Mouse (Mus musculus) heart, adult 18-20 months (tissue): ENCODE measurements around the gene Mrgprf. TPM values are rescaled to one million over a fixed set of nuclear protein-coding genes. Genes with fewer than 3 reads are reported as not detected.

ENCODE experiments used
- DNase-seq, 2 experiments: peaks; one replicate each; pipeline ENCODE4 v3.0.0; 2021 to 2022; ENCODE audit warnings: mixed read lengths in 1 of 2
- total RNA-seq, 2 experiments: library from RNA; stranded (reverse); gene quantifications; 2 replicates each; pipeline ENCODE4 v1.2.3; 2021

Gene Mrgprf
- total RNA-seq, 2 experiments from 2014 or later = 2.1 to 2.4 TPM

DNA sequence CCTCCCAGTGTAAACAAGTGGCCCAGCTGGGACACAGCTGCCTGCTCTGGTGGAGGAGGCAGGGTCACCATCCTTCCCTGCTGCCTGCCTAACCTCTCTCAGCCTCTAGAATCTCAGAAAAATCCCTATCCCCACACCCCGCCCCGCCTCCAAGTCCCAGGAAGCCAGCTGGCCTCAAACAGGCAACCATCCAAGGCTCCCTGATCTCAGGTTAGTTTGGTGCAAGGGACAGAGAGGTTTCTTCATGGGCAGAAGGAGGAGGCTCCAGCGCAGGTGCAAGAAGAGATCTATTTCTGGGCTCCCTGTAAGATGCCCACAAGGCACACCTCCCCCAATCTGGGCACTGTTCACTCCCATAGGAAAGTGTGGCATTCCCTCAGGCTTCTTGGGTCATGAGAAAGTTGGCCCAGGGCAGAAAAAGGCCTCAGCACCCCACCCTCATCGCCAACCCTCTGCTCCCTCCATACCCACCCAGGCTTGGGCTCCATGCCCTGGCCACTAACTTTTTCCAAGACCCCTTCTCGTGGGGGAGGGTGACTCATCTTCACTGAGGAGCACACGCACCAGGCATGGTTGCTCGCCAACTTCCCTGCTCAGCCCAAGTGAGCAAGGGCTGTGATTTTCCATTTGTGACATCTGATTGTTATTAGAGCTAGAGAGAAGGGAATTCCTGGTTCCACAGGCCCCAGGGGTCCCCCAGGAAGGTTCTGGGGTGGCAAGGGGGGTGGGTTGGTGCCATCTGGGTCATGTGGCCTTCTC, 887 bp upstream of the Mrgprf start:
- DNase-seq = peak; percentile 68 to 69

- DNase-seq = no peak
These were observed 346 bp downstream of the Mrgprf start for GRCm38 (mm10) chr7:145301008-145301340.

DNA sequence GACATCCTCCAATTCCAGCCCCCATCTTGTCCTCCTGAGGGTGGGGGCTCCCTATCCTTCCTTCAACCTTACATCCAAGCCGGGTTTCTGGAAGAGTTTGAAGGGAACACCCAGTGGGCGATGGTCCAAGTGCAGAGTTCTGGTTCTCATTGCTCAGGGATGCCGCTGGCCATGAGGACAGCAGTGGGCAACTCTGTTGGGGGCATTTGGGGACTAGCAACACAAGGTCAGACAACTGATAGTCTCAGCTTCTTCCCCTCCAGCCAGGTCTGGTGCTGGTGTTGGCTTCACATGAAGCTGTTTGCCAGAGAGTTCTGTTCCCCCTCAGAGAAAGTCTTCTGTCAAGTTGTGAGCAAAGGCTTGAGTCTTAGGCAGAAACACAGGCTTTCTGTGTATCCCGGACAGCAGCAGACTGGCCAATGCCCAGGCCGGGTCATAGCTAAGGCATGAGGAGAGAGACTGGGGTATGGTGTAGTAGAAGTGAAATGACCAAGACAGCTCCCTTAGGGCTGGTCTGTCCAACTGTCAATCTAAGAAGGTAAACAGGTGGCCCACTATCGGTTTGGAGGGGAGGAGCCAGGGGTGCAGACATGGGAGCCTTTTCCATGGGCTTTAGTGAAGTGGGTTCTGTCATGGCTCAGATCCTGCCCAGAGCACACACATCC, 845 bp downstream of the Mrgprf start:
- peak; percentile 52 to 69 for DNase-seq

DNA sequence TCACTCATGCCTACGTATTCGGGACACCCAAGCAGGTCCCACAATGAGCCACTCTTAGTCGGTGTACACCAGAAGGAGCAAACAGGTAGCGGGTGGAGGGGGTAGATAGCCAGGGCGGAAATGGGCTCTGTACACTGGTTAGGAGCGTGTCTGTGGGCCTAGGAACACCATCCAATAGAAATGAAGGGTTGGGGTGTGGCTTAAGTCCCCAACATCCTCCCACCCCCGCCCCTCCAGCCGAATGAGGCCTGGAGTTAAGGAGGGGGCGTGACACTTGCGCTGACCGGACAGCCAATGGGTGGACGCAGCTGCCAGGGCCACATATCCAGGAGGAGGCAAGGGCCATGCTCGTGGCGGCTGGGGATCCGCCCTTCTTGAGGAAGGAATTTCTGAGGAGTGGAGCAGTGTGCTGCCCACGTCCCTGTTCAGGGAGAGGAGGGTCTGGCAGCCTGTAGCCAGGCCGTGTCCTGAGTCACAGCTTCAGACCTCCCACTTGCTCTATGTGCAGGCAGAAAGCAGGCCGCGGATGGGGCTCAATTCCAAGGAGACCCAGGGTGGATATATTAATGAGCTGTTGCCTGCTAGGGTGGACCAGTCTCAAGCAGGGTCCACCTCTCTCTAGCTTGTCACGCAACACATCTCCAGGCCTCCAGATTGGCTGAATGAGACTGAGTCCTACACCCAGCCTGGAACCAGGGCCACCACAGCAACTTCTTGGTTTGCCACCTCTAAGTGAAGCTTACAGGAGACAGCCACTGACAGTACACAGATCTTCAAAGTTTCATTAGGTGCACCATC, 2.1 kb downstream of the Mrgprf start:
- peak; percentile 68 to 85 for DNase-seq

DNA sequence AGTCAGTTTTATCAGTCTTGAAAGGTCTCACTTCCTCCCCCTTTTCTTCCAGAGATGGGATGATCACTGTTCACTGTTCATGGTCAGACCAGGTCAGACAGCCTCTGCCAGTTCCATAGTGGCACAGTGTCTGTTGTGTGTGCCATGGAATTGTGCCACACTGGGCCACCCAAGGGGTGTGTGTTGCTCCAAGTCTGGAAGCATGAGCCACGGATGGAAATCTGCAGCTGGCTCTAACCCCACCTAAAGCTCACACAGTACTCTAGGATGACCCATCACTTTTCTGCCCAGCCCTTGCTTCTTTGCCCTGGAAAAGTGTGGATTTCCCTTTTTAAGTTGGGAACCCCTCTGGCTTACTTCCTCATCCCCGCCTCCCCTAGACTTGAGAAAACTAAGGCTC, 3.5 kb downstream of the Mrgprf start:
- no peak for DNase-seq

GRCm38 (mm10) chr7:145307636-145308035, 7.0 kb downstream of the Mrgprf start:
- DNase-seq = no peak

GRCm38 (mm10) chr7:145308061-145308675, 7.5 kb downstream of the Mrgprf start:
- no peak for DNase-seq

- DNase-seq = peak; percentile 33 to 41
These were observed 8.2 kb downstream of the Mrgprf start for GRCm38 (mm10) chr7:145308866-145309265.

GRCm38 (mm10) chr7:145309877-145310276, 9.2 kb downstream of the Mrgprf start:
- no peak for DNase-seq

DNA sequence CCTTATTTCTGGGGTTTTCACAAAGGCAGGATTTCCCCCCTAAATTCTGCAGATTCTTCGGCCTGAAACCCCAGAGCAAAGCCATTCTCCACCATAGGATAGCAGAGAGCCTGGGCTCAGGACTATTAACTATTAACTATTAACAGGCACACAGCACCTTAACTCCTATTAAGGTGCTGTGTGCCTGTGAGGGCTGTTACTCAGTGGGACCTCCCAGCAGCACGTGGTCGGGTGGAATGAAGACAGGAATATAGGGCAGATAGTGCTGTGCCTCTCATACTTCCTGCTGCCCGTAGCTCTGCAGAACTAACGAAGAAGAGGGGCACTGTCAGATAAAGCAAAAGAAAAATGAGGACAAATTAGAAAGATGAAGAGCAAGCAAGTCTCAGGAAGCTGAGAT, 9.9 kb downstream of the Mrgprf start:
- no peak for DNase-seq

- no peak for DNase-seq
These were observed 11.5 kb downstream of the Mrgprf start for GRCm38 (mm10) chr7:145312137-145312536.

GRCm38 (mm10) chr7:145314785-145315411, 14.3 kb downstream of the Mrgprf start, which contains the start of gene Mrgprd:
TSS of gene Mrgprd (plus strand) at chr7:145314835.
- no peak for DNase-seq

DNA sequence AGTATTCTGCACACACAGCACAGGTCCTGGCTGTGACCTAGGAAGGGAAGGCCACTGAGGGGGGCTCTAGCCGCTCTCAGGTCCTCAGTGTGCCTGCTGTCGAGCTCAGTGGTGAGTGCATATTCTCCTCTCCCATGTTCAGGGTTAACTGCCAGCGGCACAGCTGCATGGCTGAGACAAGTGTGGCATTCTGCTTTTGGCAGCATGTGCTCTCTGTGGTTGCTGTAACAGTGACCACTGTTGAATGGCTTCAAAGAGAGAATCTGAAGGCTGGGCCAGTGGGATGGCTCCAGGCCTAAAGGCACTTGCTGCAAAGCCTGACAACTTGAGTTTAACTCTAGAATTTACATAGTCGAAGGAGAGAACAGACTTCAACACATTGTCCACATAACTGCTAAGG, 16.9 kb downstream of the Mrgprf start:
- DNase-seq = no peak

- no peak for DNase-seq
These were observed 18.9 kb downstream of the Mrgprf start for GRCm38 (mm10) chr7:145319481-145319880.

DNA sequence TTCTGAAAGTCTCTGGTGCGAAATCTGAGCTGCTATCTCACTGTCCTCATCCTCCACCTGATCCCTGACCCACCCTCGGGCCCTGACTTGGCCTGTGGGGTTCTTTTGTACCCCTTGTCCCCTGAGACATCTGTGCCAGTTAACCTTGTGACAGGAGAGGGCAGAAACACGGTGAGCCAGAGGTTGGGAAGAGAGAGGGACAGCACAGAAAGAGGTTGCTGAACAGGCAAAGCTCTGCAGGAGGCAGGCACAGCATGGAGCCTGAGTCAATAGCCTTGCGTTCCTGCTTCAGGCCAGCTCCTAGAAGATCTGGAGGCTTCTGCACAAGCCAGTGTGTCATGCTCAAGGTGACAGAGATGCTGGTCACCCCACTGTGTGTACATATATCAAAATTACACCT, 23.0 kb downstream of the Mrgprf start:
- no peak for DNase-seq

DNA sequence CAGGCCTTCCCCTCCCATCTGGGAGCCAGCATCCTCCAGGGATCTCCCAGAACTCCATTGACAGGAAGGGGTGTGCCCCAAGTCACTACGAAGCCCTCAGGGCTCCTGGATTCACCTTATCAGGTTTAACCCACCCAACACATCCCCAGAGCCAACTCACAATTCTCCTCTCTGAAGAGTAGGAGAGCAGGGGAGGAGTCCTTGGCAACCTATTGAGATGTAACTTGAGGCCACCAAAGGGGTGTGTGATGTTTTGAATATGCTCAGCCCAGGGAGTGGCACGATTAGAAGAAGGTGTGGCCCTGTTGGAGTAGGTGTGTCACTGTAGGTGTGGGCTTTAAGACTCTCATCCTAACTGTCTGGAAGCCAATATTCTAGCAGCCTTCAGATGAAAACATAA, 25.1 kb downstream of the Mrgprf start:
- no peak for DNase-seq

- DNase-seq = no peak
These were observed 29.4 kb downstream of the Mrgprf start for GRCm38 (mm10) chr7:145329982-145330381.

DNA sequence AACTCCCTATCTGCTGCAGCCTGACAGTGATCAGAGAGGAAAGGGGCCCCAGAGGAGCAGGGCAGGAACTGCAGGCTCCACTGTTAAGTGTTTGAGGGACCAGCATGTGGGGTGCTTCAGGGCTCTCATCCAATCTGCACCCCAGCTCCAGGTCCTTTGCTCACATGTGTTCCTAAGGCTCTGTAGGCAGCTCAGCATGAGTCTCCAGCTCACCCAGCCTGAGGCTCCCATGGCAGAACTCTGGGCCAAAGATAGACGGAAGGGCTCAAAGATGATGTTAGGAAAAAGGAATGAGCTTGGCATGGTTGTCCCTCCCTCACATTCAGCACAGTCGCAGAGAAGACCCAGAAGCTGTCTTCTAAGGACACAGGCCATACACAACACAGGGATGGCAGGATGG, 30.0 kb downstream of the Mrgprf start:
- no peak for DNase-seq

DNA sequence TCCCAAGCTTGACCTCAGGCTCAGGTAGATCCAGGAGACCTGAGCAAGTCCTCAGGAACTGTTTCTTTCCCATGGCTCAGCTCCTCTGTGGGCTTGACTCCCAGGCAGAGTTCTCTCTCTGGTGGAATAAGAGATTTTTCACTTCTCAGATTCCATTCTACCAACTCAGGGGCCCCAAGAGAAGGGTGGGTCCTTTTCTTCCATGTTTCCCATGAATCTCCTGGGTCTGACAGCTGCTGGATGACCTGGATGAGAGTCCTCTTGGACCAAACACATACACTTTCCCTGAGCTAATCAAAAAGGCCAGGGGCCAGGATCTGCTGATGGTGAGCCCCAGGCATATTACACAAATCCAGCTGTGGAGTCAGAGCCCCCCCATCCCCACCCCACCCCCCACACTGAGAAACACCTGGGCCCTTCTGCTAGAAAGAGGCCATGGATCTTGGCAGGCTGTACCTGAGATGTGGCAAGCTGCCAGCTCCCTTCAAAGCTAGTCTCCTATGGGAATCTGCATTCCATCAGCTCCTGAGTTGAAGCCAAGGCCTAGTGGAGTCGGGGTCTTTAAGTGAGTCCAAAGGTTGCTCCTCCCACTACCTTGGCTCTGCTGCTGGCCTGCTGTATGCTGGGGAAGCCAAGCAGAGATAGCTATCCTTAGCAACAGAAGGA, 31.9 kb downstream of the Mrgprf start:
- peak in 1 of 2 experiments; percentile 17 for DNase-seq

- DNase-seq = no peak
These were observed 33.3 kb downstream of the Mrgprf start for GRCm38 (mm10) chr7:145333936-145334335.

DNA sequence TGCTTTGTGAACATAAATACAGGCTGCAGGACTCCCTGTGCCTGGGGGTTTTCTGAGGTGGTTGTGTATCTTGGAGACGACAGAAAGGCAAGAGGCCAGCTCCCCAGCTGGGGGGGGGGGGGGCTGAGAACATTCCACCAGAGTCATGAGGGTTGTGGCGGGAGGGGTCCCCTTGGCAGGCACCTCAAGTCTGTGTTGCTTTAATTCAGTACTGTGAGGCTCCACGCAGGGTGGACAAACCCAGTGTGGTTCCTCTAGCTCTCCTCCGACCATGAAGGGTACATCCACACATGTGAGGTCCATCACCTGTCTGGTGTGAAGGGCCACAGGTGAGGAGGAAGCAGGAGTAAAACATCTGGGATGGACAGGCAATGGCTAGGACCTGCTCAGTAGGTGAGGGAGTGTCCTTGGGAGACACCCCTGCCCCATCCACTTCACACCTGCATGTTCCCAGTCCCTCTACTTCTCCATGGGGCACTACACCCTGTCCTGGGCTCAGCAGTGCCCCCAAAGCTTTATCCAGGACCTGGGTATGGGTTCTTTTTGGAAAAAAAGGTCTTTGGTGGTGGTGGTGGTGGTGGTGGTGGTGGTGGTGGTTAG, 33.9 kb downstream of the Mrgprf start:
- DNase-seq = no peak
